Mouse (Mus musculus): ENCODE measurements around the gene Mast3. TPM values are rescaled to one million over a fixed set of nuclear protein-coding genes. Genes with fewer than 3 reads are reported as not detected.

Gene Mast3
- polyA plus RNA-seq, 1 experiment from 2014 or later: 14.0 TPM

DNA sequence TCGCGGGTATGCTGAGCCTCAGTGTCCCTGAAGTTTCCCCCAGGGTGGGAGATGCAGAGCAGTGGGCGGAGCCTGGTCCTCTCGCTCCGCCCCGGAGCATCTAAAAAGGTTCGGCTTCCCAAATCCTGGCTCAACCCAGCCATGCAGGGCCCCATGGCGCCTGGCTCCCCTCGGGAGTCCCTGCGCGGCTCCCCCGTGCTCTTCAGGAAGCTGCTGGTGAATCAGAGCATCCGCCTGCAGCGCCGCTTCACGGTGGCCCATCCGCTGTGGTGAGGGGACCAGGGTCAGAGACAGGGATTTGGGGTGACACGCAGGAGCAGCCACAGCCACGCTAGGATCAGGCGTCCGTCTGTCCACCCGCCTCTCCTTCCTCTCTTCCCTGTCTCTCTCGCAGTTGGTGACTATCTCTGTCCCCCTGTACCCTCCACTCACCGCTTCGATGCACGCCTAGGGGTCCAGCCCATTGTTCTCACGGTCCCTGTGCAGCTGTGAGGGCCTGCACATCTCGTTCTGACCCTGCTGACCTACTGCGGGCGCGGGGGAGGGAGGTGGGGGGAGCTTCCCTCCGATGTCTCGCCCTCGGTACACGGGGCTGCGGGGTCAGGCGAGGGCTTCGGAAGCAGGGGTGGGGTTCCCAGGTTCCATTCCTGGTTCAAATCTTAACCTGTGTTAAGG lies 61.7 kb downstream of the Mast3 start:
- Histone ChIP-seq H3K9me3 (no peaks in the 10 kb centered on the region), H3K4me2 (replicated peaks) (peak overlapping the region; percentile 60), H3K4me3 (peak overlapping the region; percentile 33), H3K27ac (no peak overlapping the region), H3K27me3 (peaks cover 78% of the 10 kb centered on the region), H3K9ac (peak overlapping the region; percentile 48), H3K36me3 (no peaks in the 10 kb centered on the region), H3K4me1 (peaks cover 16% of the 10 kb centered on the region)
- WGBS: 3% methylated on average over 38 of the region's 38 CpGs
- no peak for ATAC-seq (ENCODE audit: low FRiP score, low read depth)

GRCm38 (mm10) chr8:70742176-70742575 lies 62.7 kb downstream of the Mast3 start:
- peaks cover 16% of the 10 kb centered on the region for H3K4me1 ChIP-seq
- WGBS: 55% methylated on average over 11 of the region's 11 CpGs

GRCm38 (mm10) chr8:70741661-70742060 lies 63.2 kb downstream of the Mast3 start:
- no peak for ATAC-seq (ENCODE audit: low FRiP score, low read depth)
- WGBS: 57% methylated on average over 5 of the region's 5 CpGs
- H3K36me3 ChIP-seq: no peaks in the 10 kb centered on the region
- no peaks in the 10 kb centered on the region for H3K9me3 ChIP-seq
- peaks cover 16% of the 10 kb centered on the region for H3K4me1 ChIP-seq
- no peak overlapping the region for H3K9ac ChIP-seq
- no peak overlapping the region for H3K4me3 ChIP-seq
- H3K27ac ChIP-seq: no peak overlapping the region
- H3K4me2 ChIP-seq (replicated peaks): no peak overlapping the region
- H3K27me3 ChIP-seq: peaks cover 76% of the 10 kb centered on the region

More at GRCm38 (mm10) chr8:70742176-70742575, 62.7 kb downstream of the Mast3 start:
- H3K36me3 ChIP-seq: no peaks in the 10 kb centered on the region
- no peaks in the 10 kb centered on the region for H3K9me3 ChIP-seq
- H3K9ac ChIP-seq: no peak overlapping the region
- H3K27ac ChIP-seq: no peak overlapping the region
- H3K4me2 ChIP-seq (replicated peaks): no peak overlapping the region
- no peak overlapping the region for H3K4me3 ChIP-seq
- no peak for ATAC-seq (ENCODE audit: low FRiP score, low read depth)
- H3K27me3 ChIP-seq: peaks cover 78% of the 10 kb centered on the region

DNA sequence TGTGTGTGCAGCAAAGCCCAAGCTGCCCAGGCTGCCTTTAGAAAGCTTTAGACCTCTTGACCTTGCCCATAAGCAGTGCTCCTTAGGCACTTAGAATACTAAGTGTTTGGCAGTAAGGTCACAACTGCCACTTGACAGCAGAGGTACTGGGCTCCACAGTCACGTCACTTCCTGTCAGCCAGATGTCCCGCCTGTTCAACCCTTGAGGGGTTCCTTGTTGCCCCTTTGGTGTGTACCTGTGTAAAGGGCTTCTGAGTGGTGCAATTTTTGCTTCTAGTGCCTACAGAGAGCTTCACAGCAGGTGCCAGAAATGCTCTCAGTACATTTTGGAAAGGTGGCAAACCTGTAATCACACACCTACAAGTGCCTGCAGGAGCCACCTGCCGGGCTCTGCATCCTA lies 66.6 kb downstream of the Mast3 start:
- Histone ChIP-seq H3K4me1 (peaks cover 4% of the 10 kb centered on the region), H3K36me3 (no peaks in the 10 kb centered on the region), H3K9me3 (no peaks in the 10 kb centered on the region), H3K4me3 (no peak overlapping the region), H3K9ac (no peak overlapping the region), H3K27ac (no peak overlapping the region), H3K27me3 (peaks cover 47% of the 10 kb centered on the region), H3K4me2 (replicated peaks) (no peak overlapping the region)
- WGBS: 52% methylated on average over 3 of the region's 3 CpGs
- ATAC-seq (ENCODE audit: low FRiP score, low read depth): no peak

- H3K27ac ChIP-seq: no peak overlapping the region
- WGBS: 68% methylated on average over 5 of the region's 5 CpGs
- no peak overlapping the region for H3K4me3 ChIP-seq
- no peak for ATAC-seq (ENCODE audit: low FRiP score, low read depth)
- no peaks in the 10 kb centered on the region for H3K4me1 ChIP-seq
- no peak overlapping the region for H3K4me2 ChIP-seq (replicated peaks)
- no peak overlapping the region for H3K9ac ChIP-seq
- H3K36me3 ChIP-seq: no peaks in the 10 kb centered on the region
- H3K27me3 ChIP-seq: peaks cover 47% of the 10 kb centered on the region
- no peaks in the 10 kb centered on the region for H3K9me3 ChIP-seq
Observed at GRCm38 (mm10) chr8:70737705-70738104, 67.1 kb downstream of the Mast3 start.

- Histone ChIP-seq H3K27me3 (peaks cover 76% of the 10 kb centered on the region), H3K27ac (no peak overlapping the region), H3K9me3 (no peaks in the 10 kb centered on the region), H3K4me2 (replicated peaks) (no peak overlapping the region), H3K36me3 (no peaks in the 10 kb centered on the region), H3K4me3 (no peak overlapping the region), H3K4me1 (peaks cover 7% of the 10 kb centered on the region), H3K9ac (no peak overlapping the region)
- no peak for ATAC-seq (ENCODE audit: low FRiP score, low read depth)
- 83% methylated on average over 4 of the region's 4 CpGs for WGBS
Observed at GRCm38 (mm10) chr8:70730956-70731355, 73.9 kb downstream of the Mast3 start.

DNA sequence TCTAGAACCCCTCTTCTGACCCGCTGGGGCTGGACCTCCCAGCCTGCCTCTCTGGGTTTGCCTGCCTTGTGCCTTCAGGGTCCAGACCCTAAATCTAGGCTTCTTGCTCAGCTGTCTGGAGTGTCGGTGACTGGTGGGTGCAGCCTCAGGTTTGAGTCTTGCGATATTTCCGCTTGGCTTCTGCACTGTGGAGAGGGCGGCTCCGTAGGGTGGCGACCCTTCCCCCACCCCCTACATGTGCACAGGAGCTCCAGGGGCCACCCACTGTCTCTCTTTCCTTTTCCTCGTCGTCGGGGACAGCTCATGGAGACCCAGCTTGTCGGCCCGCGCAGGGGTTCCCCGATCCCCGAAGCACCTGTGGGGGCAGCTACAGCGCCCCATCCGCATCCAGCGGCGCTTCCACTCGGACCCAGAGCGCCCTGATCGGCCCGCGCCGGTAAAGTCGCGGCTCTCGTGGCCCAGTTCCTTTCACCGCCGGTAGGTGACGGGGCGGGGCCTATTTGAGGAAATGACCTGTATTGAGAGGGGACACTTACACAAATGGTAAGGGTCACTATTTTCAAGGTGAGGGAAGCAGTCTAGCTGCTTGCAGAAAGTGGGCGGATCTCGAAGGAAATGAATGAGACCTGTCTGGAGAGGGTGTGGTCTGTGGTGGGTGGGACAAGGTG lies 74.9 kb downstream of the Mast3 start:
- Histone ChIP-seq H3K27me3 (peaks cover 75% of the 10 kb centered on the region), H3K4me1 (peaks cover 7% of the 10 kb centered on the region), H3K9me3 (no peaks in the 10 kb centered on the region), H3K4me2 (replicated peaks) (peak overlapping the region; percentile 61), H3K36me3 (no peaks in the 10 kb centered on the region), H3K27ac (no peak overlapping the region), H3K9ac (peak overlapping the region; percentile 60; the same call in 1 of the 2 replicates), H3K4me3 (peak overlapping the region; percentile 31)
- no peak for ATAC-seq (ENCODE audit: low FRiP score, low read depth)
- 3% methylated on average over 34 of the region's 34 CpGs for WGBS

Small RNA genes lying within 50 kb of the gene (microRNA-seq; reads per million reads assigned to microRNA genes)
- not detected for gene Mir7240

Other genes with a start within 250 kb of the Mast3 start
- gene Isyna1, start 210.7 kb downstream of the Mast3 start, polyA plus RNA-seq (2015; fragmentation: Nextera tagmentation; extraction: Ambion mirVana): 162 and 165 TPM in 2 replicates
- gene Ssbp4, start 196.2 kb downstream of the Mast3 start, polyA plus RNA-seq (2015; fragmentation: Nextera tagmentation; extraction: Ambion mirVana): 115 and 131 TPM in 2 replicates
- 1.9 and 2.3 TPM in 2 replicates for gene Lrrc25, start 188.9 kb downstream of the Mast3 start, polyA plus RNA-seq (2015; fragmentation: Nextera tagmentation; extraction: Ambion mirVana)
- gene Gdf15, start 172.6 kb downstream of the Mast3 start, polyA plus RNA-seq (2015; fragmentation: Nextera tagmentation; extraction: Ambion mirVana): 0.18 TPM in 1 of 2 replicates, not detected in the other
- gene Pgpep1, start 144.7 kb downstream of the Mast3 start, polyA plus RNA-seq (2015; fragmentation: Nextera tagmentation; extraction: Ambion mirVana): 68.2 and 71.1 TPM in 2 replicates
- gene Lsm4, start 131.8 kb downstream of the Mast3 start, polyA plus RNA-seq (2015; fragmentation: Nextera tagmentation; extraction: Ambion mirVana): 240 and 246 TPM in 2 replicates
- gene Jund, start 106.1 kb downstream of the Mast3 start, polyA plus RNA-seq (2015; fragmentation: Nextera tagmentation; extraction: Ambion mirVana): 57.3 and 61.1 TPM in 2 replicates
- gene Iqcn, start 101.6 kb downstream of the Mast3 start, polyA plus RNA-seq (2015; fragmentation: Nextera tagmentation; extraction: Ambion mirVana): not detected in 2 replicates
- not detected in 2 replicates for gene Gm3336, start 86.5 kb downstream of the Mast3 start, polyA plus RNA-seq (2015; fragmentation: Nextera tagmentation; extraction: Ambion mirVana)
- gene Pde4c, start 81.3 kb downstream of the Mast3 start, polyA plus RNA-seq (2015; fragmentation: Nextera tagmentation; extraction: Ambion mirVana): 0.04 and 0.06 TPM in 2 replicates
- gene Rab3a, start 50.4 kb downstream of the Mast3 start, polyA plus RNA-seq (2015; fragmentation: Nextera tagmentation; extraction: Ambion mirVana): 18.0 and 19.6 TPM in 2 replicates
- 29.2 and 36.6 TPM in 2 replicates for gene Mpv17l2, start 44.1 kb downstream of the Mast3 start, polyA plus RNA-seq (2015; fragmentation: Nextera tagmentation; extraction: Ambion mirVana)
- 78.1 and 81.3 TPM in 2 replicates for gene Pik3r2, start 28.3 kb downstream of the Mast3 start, polyA plus RNA-seq (2015; fragmentation: Nextera tagmentation; extraction: Ambion mirVana)
- 0.06 TPM in 1 of 2 replicates, not detected in the other for gene Il12rb1, start 3.4 kb upstream of the Mast3 start, polyA plus RNA-seq (2015; fragmentation: Nextera tagmentation; extraction: Ambion mirVana)
- 6.1 and 6.2 TPM in 2 replicates for gene Arrdc2, start 34.7 kb upstream of the Mast3 start, polyA plus RNA-seq (2015; fragmentation: Nextera tagmentation; extraction: Ambion mirVana)
- 2.9 and 4.3 TPM in 2 replicates for gene Kcnn1, start 58.2 kb upstream of the Mast3 start, polyA plus RNA-seq (2015; fragmentation: Nextera tagmentation; extraction: Ambion mirVana)
- gene Ccdc124, start 68.9 kb upstream of the Mast3 start, polyA plus RNA-seq (2015; fragmentation: Nextera tagmentation; extraction: Ambion mirVana): 113 and 117 TPM in 2 replicates
- gene Slc5a5, start 87.7 kb upstream of the Mast3 start, polyA plus RNA-seq (2015; fragmentation: Nextera tagmentation; extraction: Ambion mirVana): 0.39 and 0.45 TPM in 2 replicates
- 4,263 and 4,460 TPM in 2 replicates for gene Rpl18a, start 92.4 kb upstream of the Mast3 start, polyA plus RNA-seq (2015; fragmentation: Nextera tagmentation; extraction: Ambion mirVana)
- 52.8 and 57.8 TPM in 2 replicates for gene Map1s, start 100.9 kb upstream of the Mast3 start, polyA plus RNA-seq (2015; fragmentation: Nextera tagmentation; extraction: Ambion mirVana)